Mouse (Mus musculus) lung, postnatal 36 days (tissue): Measurements from ENCODE around the gene Slc2a2.

Experiments
- DNase-seq: peaks from one replicate; pipeline ENCODE4 v3.0.0; 2022; ENCODE audit warnings: mixed read lengths

Gene Slc2a2

DNA sequence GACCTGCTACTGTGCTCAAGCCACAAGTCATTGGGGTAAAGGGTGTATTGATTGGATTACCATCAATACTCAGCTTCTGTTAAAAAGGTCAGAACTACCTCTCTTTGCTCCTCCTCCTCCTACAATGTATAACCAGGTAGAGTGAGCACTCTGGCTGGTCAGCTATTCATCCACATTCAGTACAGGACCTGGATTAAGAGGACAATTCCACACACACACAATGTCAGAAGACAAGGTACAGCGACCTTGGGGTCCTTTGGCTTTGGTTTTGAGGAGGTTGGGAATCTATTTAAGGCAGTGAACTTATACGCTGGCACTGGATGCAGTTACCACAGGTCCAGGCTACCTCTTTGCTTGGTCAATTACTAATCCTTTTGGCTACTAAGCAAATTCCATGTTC is at the start of gene Slc2a2:
Gene Slc2a2, plus strand, starts transcription at position 107 of the 400 bp plus-strand sequence.
- DNase-seq, result no peak

DNA sequence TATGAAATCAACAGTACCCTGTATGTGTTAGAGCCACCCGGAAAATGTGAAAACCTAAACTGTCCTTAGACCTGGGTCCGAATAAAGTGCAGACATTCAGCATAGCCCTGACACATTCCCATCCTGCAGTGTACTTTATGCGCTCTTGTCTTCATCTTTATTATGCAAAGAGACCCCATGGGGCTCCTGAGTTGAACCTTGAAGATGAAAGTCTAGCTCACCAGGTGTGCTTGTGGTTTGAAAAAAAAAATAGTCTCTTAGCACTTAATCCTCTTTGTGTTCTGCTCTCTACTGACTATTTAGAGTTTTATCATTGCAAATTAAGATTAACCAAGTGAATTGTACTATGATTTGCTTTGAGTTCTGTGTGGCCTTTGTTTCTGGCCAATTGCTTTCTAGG is 45.1 kb upstream of the Slc2a2 start:
- DNase-seq, result no peak

GRCm38 (mm10) chr3:28653043-28653442 is 44.7 kb upstream of the Slc2a2 start:
- DNase-seq, result no peak

DNA sequence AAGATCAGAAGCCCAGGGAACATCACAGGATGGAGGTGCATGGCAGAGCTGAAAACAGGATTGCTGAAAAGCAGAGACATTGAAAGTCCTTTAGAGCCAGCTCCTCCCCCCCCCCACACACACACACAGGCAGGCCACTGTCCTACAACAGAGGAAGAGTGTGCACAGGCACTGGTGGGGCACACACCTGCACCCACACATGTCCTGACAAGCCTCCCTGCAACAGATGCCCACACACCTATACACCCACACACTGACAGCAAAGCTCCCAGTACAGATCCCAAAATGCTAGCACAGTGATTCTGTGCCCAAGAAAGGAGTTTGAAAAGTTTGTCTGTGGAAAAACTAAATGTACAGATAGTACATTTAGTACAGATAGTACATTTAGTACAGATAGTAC is 43.0 kb upstream of the Slc2a2 start:
- DNase-seq, result no peak

DNA sequence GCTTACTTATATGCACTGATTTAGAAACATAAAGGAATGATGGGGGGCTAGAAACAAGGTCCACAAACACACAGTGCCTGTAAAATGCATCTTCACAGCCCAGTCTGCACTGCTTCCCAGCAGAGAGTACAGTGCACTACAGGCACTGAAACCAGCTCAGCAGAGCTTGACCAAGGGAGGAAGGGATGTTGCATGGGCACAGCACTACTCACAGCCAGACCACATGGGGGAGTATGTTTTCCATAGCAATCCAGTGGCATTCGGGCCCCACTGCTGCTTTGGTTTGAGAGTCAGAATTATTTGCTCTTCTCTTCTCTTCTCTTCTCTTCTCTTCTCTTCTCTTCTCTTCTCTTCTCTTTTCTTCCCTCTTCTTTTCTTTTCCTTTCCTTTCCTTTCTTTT is 39.4 kb upstream of the Slc2a2 start:
- peak; percentile 8 for DNase-seq

DNA sequence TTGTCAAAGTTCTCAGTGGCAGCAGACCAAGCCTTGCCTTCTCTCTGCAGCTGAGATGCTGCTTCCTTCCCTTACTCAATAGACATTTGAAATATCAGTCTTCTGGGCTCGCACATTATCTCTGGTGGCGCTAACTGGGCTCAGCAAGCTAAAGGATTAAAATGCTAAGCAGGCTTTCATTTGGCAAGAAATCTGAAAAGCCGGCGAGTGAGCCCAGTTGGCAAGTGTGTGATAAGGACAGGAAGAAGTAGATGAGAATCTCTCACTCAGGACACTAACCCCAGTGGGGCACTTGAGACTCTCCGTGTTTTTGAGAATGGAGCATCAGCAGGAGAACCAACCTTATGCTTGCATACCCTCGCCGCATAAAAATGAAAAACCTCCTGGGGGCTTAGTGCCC is 16.9 kb upstream of the Slc2a2 start:
- DNase-seq, result no peak

GRCm38 (mm10) chr3:28681866-28682265 is 15.8 kb upstream of the Slc2a2 start:
- no peak for DNase-seq

- DNase-seq, result no peak
These were observed 15.3 kb upstream of the Slc2a2 start for GRCm38 (mm10) chr3:28682411-28682810.

DNA sequence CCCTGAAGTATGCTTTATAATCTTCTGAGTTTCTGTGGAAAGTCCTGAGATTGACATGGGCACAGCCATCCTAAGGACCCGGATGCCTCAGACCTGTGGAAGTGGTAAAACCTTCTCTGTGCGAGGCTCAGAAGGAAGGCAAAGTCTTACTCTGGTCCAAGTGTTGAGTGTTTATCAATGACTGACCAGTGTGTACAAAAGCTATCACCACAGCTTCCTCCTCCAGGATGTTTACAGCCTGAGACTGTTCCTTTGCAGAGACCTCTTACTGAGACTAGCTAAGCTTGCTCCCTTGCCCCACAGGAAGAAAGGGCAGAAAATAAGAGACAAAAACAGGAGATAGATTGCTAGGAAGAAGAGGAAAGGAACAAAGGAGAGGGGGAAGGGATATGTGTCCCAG is 12.2 kb upstream of the Slc2a2 start:
- peak; percentile 18 for DNase-seq

DNA sequence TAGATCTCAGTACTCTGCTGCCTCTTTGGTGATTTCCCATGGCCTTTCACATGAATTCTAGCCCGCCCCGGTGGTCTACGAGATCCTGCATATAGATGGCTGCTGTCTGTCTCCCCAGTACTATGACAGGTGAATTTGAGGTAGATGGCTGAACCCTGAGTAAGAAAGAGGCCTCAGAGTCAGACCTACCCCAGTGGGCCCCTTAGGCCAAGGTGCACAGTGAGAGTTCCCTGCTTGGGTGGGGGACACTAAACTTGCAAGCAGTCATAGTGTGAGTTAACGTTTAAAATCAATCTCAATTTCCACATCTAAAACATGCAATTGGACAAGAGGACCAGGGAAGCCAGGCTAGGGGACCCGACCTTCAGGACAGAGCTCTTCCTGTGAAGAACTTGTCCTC is 2.9 kb upstream of the Slc2a2 start:
- no peak for DNase-seq

DNA sequence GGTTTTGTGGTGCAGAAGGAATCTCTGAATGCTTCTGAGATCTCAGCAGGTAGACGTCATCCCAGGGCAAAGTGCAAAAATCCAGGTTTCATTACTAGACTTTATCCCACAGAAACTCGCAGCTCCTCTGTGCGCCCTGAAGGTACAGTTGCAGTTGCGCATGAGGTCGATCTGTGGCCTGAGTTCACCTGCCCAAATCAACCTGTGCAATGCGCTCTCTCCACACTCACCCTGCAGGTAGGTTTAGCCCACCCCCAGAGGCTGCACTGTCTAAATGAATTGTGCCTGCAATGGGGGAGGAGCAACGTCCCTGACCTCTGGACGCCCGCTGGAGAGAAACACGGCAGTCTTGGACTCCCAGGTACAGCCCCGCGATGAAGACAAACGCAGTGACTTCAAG is 2.1 kb upstream of the Slc2a2 start:
- DNase-seq, result no peak

DNA sequence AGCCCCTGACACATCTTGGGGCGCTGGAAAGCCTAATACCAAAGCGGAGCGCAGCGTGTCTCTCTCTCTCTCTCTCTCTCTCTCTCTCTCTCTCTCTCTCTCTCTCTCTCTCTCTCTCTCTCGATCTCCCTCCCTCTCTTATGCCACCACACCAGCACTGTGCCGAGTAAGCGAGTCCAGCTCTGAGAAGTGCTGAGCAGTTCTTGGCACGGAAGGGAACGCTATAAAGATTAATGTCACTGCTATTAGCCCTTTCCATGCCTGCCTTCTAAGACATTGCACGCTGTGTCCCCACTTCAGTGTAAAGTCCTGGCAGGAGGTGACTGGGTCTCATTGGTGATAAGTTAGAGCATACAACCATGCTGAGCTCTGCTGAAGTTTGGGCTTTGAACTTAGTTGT is 1.5 kb upstream of the Slc2a2 start:
- DNase-seq, result no peak

- no peak for DNase-seq
These were observed 1.9 kb downstream of the Slc2a2 start for GRCm38 (mm10) chr3:28699601-28700000.

DNA sequence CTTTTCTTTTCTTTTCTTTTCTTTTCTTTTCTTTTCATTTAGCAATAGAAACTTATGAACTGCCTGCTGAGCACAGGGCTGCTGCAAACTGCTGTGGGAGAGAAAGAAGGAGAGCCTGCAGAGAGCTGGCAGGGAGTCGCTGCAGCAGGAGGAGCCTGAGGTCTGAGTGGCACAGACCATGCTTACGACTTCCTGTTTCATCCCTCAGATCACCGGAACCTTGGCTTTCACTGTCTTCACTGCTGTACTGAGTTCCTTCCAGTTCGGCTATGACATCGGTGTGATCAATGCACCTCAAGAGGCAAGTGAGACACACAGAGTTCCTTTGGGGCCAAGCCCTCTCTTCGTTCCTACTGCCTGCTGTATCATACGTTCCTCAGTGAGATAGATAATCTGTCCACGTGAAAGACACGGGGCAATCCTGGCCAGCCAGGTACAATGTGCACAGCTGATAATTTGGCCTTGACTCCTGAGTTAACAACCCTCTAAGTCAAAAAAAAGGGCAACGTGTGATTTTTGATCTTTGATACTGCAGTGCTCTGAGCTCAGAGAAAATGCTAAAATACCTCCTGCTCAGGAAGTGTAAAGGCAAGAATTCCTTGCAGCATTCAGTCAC is 7.9 kb downstream of the Slc2a2 start:
- no peak for DNase-seq

- no peak for DNase-seq
These were observed 9.0 kb downstream of the Slc2a2 start for GRCm38 (mm10) chr3:28706736-28707135.

GRCm38 (mm10) chr3:28709740-28710139 is 12.0 kb downstream of the Slc2a2 start:
- peak; percentile 72 for DNase-seq

GRCm38 (mm10) chr3:28713913-28714698 is 16.4 kb downstream of the Slc2a2 start:
- no peak for DNase-seq

DNA sequence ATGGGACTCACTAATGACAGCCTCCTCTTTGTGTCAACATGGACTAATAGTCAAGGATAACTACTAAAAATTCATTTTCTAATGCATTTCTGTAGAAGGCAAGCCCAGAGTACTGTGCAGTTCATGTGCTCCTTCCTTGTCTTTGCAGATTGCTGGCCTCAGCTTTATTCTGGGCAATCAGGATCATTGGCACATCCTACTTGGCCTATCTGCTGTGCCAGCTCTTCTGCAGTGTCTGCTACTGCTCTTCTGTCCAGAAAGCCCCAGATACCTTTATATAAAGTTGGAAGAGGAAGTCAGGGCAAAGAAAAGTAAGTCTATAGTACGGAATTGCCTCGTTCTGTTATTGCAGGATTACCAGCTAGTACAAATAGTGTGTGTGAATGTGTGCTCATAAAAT is 20.8 kb downstream of the Slc2a2 start:
- DNase-seq, result no peak

- no peak for DNase-seq
These were observed 23.5 kb downstream of the Slc2a2 start for GRCm38 (mm10) chr3:28721218-28721617.

DNA sequence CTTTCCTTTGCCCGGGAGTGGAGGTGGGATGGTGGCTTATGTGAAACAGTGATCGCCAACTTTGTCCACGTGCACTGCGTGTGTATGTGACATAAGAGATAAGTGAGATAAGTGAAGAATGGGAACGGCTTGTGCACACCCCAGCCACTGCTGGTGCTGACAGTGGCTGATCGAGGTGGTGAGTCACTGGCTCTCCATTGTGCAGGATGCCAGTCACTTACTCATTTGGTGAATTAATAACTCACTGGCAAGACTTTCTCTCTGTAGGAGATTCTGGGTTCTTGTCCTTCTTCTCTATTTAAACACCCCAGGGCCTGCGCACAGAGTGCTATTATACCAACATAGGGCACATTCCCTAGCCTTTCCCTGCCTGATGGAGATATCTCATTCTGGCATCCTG is 24.1 kb downstream of the Slc2a2 start:
- DNase-seq, result peak; percentile 55

DNA sequence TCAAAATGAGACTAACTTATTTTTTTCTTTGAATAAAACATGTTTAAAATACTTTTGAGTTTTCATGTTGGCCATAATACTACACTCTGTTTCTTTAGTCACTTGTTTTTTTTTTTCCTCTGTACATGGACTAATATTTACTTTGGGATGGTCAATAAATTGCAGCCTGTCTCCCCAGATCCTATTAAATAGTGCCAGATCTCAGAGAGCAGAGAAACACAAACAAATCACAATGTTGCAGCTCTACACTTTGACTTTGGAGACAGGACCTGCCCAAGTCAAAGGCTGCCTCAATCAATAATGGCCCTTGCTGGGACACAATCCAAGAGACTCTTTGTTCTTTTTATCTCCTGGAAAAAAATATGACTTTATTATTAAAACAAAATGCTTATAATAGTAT is 24.8 kb downstream of the Slc2a2 start:
- DNase-seq, result no peak

DNA sequence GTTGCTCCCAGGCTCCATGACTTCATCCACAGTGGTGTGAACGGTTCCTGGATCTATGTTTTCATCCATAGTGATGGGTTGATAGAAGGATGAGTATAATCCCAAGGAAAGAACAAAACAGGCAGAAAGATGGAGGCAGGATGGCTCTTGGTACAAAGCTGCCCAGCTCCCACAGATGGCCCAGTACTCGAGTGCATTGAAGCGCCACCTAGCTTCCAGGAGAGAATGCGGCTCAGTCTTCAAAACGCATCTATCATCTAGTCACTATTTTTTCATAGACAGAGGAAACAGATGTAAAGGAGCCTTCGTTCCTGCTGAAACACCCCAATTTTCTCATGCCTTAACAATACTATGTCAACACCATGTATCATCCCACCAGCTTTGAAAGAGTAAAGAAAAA is 25.8 kb downstream of the Slc2a2 start:
- DNase-seq, result no peak

DNA sequence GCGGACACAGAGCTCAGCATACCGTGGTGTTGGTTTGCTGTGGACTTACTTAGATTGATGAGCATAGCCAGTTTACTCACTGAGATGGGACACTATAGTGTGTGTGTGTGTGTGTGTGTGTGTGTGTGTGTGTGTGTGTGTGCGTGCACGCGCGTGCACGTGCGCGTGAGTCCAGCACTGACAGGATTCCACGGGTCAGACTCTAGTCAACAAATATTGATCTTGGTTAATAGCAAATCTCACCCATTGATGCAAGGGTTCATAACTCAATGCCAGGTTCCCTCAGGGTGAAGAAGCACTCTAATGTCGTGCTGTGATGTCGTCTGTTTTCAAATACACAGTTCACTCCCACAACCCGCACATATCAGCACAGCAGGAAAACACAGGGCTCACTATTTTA is 27.5 kb downstream of the Slc2a2 start:
- no peak for DNase-seq

DNA sequence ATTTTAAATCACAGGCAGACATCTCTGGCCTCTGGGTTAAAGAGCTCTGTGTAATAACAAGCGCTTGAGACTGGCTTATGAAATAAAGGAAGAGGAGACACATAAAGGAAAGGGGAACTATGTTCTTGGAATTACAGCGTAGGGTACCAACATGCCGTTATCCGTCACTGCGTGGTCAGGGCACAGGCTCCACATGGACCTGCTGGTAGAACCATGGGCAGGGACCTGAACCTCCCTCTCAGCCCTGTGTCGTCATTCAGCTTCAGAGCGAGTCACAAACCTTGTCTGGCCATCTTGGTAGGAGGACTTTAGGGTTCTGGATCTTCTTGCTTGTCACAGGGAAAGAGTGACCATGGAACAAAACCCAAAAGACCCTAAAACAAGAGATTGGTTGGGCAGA is 28.7 kb downstream of the Slc2a2 start:
- no peak for DNase-seq

DNA sequence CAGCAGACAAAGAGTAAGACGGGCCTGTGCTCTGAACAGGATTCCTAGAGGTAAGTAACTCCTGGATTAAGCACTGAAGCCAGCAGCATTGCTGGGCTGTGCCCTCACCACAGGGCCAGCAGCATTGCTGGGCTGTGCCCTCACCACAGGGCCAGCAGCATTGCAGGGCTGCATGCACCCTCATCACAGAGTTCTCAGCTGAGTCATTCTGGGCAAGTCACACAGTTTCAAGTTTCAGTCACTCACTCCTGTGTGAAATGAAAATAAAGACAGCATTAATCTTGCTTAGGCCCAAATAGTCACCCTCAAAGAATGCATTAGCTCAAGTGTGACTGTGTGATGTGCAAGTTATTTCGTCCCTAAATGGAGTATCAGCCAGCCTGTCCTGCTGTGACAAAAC is 37.0 kb downstream of the Slc2a2 start:
- DNase-seq, result no peak
